9 mouse cellular contexts compared by ENCODE assay signal in the genomic region with DNA sequence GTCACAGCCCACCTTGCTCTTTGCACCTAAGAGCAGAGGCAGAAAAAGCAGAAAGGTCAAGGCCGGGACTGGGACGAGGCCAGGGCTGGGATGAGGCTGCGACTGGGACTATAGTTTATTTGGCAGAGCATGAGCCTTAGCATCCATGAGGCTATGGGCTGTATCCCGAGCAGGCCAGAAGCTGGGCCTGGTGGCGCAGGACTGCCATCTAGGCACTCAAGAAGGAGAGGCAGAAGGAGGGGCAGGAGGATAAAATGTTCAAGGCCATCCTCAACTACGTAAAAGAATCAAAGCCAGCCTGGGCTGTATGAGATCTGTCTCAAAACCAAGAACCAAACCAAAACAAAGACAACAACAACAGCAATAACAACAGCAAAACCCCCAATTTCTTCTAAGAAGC. TPM values are rescaled to one million over a fixed set of nuclear protein-coding genes. Genes with fewer than 3 reads are reported as not detected.
DNase-seq lines count a peak whose midpoint lies in the region; ATAC-seq and TF ChIP-seq lines count a peak whose summit lies in the region.
"Had no signal": no experiment of that assay in that cellular context is flagged by ENCODE, and none has a peak within 500 bp of the region (broad histone marks: within the 10 kb centered on the region; RNA-seq: fewer than 3 reads in every experiment).

No protein-coding gene starts in this region.

- H3K36me3 ChIP-seq in hindbrain, embryonic 10.5 days, result no peaks in the 10 kb centered on the region
- H3K36me3 ChIP-seq in hindbrain, embryonic 16.5 days (ENCODE audit: control insufficient read depth, insufficient read depth, low read length), result no peaks in the 10 kb centered on the region
- peaks cover 25% of the 10 kb centered on the region for H3K36me3 ChIP-seq in intestine, embryonic 15.5 days
- H3K36me3 ChIP-seq in stomach, postnatal 0 days (ENCODE audit: control insufficient read depth, insufficient read depth, low read length), result peaks cover 21% of the 10 kb centered on the region
- H3K36me3 ChIP-seq in hindbrain, postnatal 0 days (ENCODE audit: insufficient read depth, low read length), result no peaks in the 10 kb centered on the region

- no peak for TF ChIP-seq EP300 in stomach, postnatal 0 days (optimal IDR thresholded peaks at IDR 0.05)

- no peak overlapping the region for H3K9ac ChIP-seq in hindbrain, embryonic 16.5 days (ENCODE audit: low read depth, low read length)
- no peak overlapping the region for H3K9ac ChIP-seq in intestine, embryonic 15.5 days
- H3K9ac ChIP-seq in stomach, postnatal 0 days (ENCODE audit: low read length), result no peak overlapping the region
- no peak overlapping the region for H3K9ac ChIP-seq in hindbrain, postnatal 0 days (replicated peaks; ENCODE audit: low read length)

- H3K27me3 ChIP-seq in hindbrain, embryonic 10.5 days (ENCODE audit: insufficient read depth, poor library complexity, severe bottlenecking), result no peaks in the 10 kb centered on the region
- no peaks in the 10 kb centered on the region for H3K27me3 ChIP-seq in hindbrain, embryonic 16.5 days (replicated peaks; ENCODE audit: control insufficient read depth, insufficient read depth, low read length)
- no peaks in the 10 kb centered on the region for H3K27me3 ChIP-seq in intestine, embryonic 15.5 days (replicated peaks)
- no peaks in the 10 kb centered on the region for H3K27me3 ChIP-seq in stomach, postnatal 0 days (ENCODE audit: control insufficient read depth, insufficient read depth, low read length)
- no peaks in the 10 kb centered on the region for H3K27me3 ChIP-seq in hindbrain, postnatal 0 days (ENCODE audit: insufficient read depth, low read length)

- peaks cover 17% of the 10 kb centered on the region for H3K4me1 ChIP-seq in hindbrain, embryonic 10.5 days (replicated peaks)
- H3K4me1 ChIP-seq in hindbrain, embryonic 16.5 days (ENCODE audit: control insufficient read depth, insufficient read depth, low read depth, low read length), result no peaks in the 10 kb centered on the region; the same call in 1 of the 2 replicates
- peaks cover 12% of the 10 kb centered on the region for H3K4me1 ChIP-seq in intestine, embryonic 15.5 days (replicated peaks)
- no peaks in the 10 kb centered on the region for H3K4me1 ChIP-seq in stomach, postnatal 0 days (replicated peaks; ENCODE audit: control insufficient read depth, insufficient read depth)
- H3K4me1 ChIP-seq in hindbrain, postnatal 0 days (ENCODE audit: insufficient read depth, low read length), result no peaks in the 10 kb centered on the region

- no peak for ATAC-seq in hindbrain, embryonic 16.5 days
- 0 out of 2 replicates have a peak, but pooled peaks have one; percentile 40 for ATAC-seq in intestine, embryonic 15.5 days
- no peak for ATAC-seq in stomach, postnatal 0 days (ENCODE audit: low FRiP score, low TSS enrichment)
- ATAC-seq in hindbrain, postnatal 0 days, result no peak

- no peaks in the 10 kb centered on the region for H3K9me3 ChIP-seq in hindbrain, embryonic 10.5 days
- H3K9me3 ChIP-seq in hindbrain, embryonic 16.5 days (ENCODE audit: control insufficient read depth, low read length), result no peaks in the 10 kb centered on the region
- no peaks in the 10 kb centered on the region for H3K9me3 ChIP-seq in intestine, embryonic 15.5 days
- no peaks in the 10 kb centered on the region for H3K9me3 ChIP-seq in stomach, postnatal 0 days (ENCODE audit: control insufficient read depth, low read length)
- H3K9me3 ChIP-seq in hindbrain, postnatal 0 days (ENCODE audit: low read length), result no peaks in the 10 kb centered on the region

- no peak overlapping the region for H3K4me2 ChIP-seq in hindbrain, embryonic 16.5 days (ENCODE audit: low read length)
- H3K4me2 ChIP-seq in intestine, embryonic 15.5 days (replicated peaks), result no peak overlapping the region
- H3K4me2 ChIP-seq in stomach, postnatal 0 days (replicated peaks; ENCODE audit: low read depth), result no peak overlapping the region
- H3K4me2 ChIP-seq in hindbrain, postnatal 0 days (ENCODE audit: low read depth, low read length), result no peak overlapping the region

- peak overlapping the region; percentile 67; the same call in 1 of the 2 replicates for H3K27ac ChIP-seq in hindbrain, embryonic 10.5 days
- H3K27ac ChIP-seq in hindbrain, embryonic 16.5 days (ENCODE audit: low read depth, low read length), result no peak overlapping the region
- H3K27ac ChIP-seq in intestine, embryonic 15.5 days, result peak overlapping the region; percentile 80
- peak overlapping the region; percentile 69 for H3K27ac ChIP-seq in stomach, postnatal 0 days (replicated peaks)
- no peak overlapping the region for H3K27ac ChIP-seq in hindbrain, postnatal 0 days

- no peak overlapping the region for H3K4me3 ChIP-seq in hindbrain, embryonic 10.5 days
- no peak overlapping the region for H3K4me3 ChIP-seq in hindbrain, embryonic 16.5 days (ENCODE audit: low read length)
- no peak overlapping the region for H3K4me3 ChIP-seq in intestine, embryonic 15.5 days (replicated peaks)
- no peak overlapping the region for H3K4me3 ChIP-seq in stomach, postnatal 0 days (ENCODE audit: low read depth, low read length)
- H3K4me3 ChIP-seq in hindbrain, postnatal 0 days (ENCODE audit: low read length), result no peak overlapping the region

- 76% methylated on average over 6 of the region's 6 CpGs for WGBS in hindbrain, embryonic 10.5 days
- WGBS in hindbrain, embryonic 16.5 days, result 83% methylated on average over 6 of the region's 6 CpGs
- 52% methylated on average over 6 of the region's 6 CpGs for WGBS in intestine, embryonic 15.5 days
- WGBS in stomach, postnatal 0 days, result 55% methylated on average over 6 of the region's 6 CpGs
- WGBS in hindbrain, postnatal 0 days, result 88% methylated on average over 6 of the region's 6 CpGs

- DNase-seq in hindbrain, embryonic 10.5 days (ENCODE audit: low spot score), result no peak
- peak; percentile 45 for DNase-seq in testis, postnatal 10 days (ENCODE audit: low spot score)
- no peak for DNase-seq in testis, postnatal 14 days (ENCODE audit: low spot score)
- no peak for DNase-seq in stomach, postnatal 0 days (ENCODE audit: low spot score)
- no peak for DNase-seq in hindbrain, postnatal 0 days (ENCODE audit: low spot score)
- no peak for DNase-seq in ovary, postnatal 14 days (ENCODE audit: low spot score)

- TF ChIP-seq CTCF in stomach, postnatal 0 days (IDR thresholded peaks at IDR 0.05; ENCODE audit: low read depth), result peak; percentile 35; the same call in 1 of the 2 replicates
- TF ChIP-seq CTCF in hindbrain, postnatal 0 days (IDR thresholded peaks at IDR 0.05; ENCODE audit: low read depth), result no peak

RNA-seq across cellular contexts. Expression of gene Tgfbr2, which starts 52.6 kb away (rescaled TPM):
- polyA plus RNA-seq in hindbrain, embryonic 10.5 days (2016; fragmentation: Nextera tagmentation; extraction: Ambion mirVana), result 8.3 and 8.4 TPM in 2 replicates
- 8.4 and 10.5 TPM in 2 replicates for polyA plus RNA-seq in hindbrain, embryonic 16.5 days (2015; fragmentation: Nextera tagmentation; extraction: Ambion mirVana)
- polyA plus RNA-seq in intestine, embryonic 15.5 days (2015; fragmentation: Nextera tagmentation; extraction: Ambion mirVana), result 28.3 and 31.8 TPM in 2 replicates
- polyA plus RNA-seq in stomach, postnatal 0 days (2015; fragmentation: Nextera tagmentation; extraction: Ambion mirVana), result 16.8 and 18.5 TPM in 2 replicates
- total RNA-seq in hindbrain, postnatal 0 days (2014; rRNA removed), result 21.7 and 23.1 TPM in 2 replicates
- 7.2 and 7.7 TPM in 2 replicates for polyA plus RNA-seq in hindbrain, postnatal 0 days (2015; fragmentation: Nextera tagmentation; extraction: Ambion mirVana)
- total RNA-seq: MEL had no signal

Comparison
In these comparisons a context has a peak if more than half of its experiments do, and no peak if none do; other contexts are left out.
1. H3K27ac ChIP-seq: peak in hindbrain, embryonic 10.5 days (single experiment), intestine, embryonic 15.5 days (single experiment) and stomach, postnatal 0 days (single experiment); none in hindbrain, embryonic 16.5 days (single experiment) and hindbrain, postnatal 0 days (single experiment).